Comparison of ENCODE assay signal across 9 mouse cellular contexts in genomic region chr6:127337398-127337871, GRCm38 (mm10).
DNase-seq lines count a peak whose midpoint lies in the region; ATAC-seq and TF ChIP-seq lines count a peak whose summit lies in the region.
"Had no signal": no experiment of that assay in that cellular context is flagged by ENCODE, and none has a peak within 500 bp of the region (broad histone marks: within the 10 kb centered on the region; RNA-seq: fewer than 3 reads in every experiment).

No protein-coding gene starts in this region.

- 42% methylated on average over 15 of the region's 15 CpGs for WGBS in liver, embryonic 11.5 days
- 53% methylated on average over 15 of the region's 15 CpGs for WGBS in liver, postnatal 0 days (ENCODE audit: insufficient replicate concordance)
- 10% methylated on average over 15 of the region's 15 CpGs for WGBS in embryonic facial prominence, embryonic 13.5 days
- 12% methylated on average over 15 of the region's 15 CpGs for WGBS in hindbrain, embryonic 12.5 days
- WGBS in midbrain, postnatal 0 days = 10% methylated on average over 15 of the region's 15 CpGs

- peak overlapping the region; percentile 49; the same call in 1 of the 2 replicates for H3K27ac ChIP-seq in liver, embryonic 11.5 days (ENCODE audit: low read depth, low read length)
- H3K27ac ChIP-seq in liver, postnatal 0 days (ENCODE audit: low read depth) = no peak overlapping the region
- peak overlapping the region; percentile 87 for H3K27ac ChIP-seq in embryonic facial prominence, embryonic 13.5 days
- peak overlapping the region; percentile 81 for H3K27ac ChIP-seq in hindbrain, embryonic 12.5 days
- H3K27ac ChIP-seq in midbrain, postnatal 0 days (ENCODE audit: low read depth, low read length) = no peak overlapping the region

- TF ChIP-seq EP300 in liver, postnatal 0 days (IDR thresholded peaks at IDR 0.05; ENCODE audit: low read depth) = no peak

- no peak for DNase-seq in liver, embryonic 11.5 days (ENCODE audit: low spot score)
- DNase-seq in liver, postnatal 0 days = no peak
- DNase-seq in midbrain, postnatal 0 days (ENCODE audit: low spot score) = peak; percentile 37
- DNase-seq in layer of hippocampus, postnatal 25 days (ENCODE audit: extremely low spot score in 1 of 2, low spot score in 1 of 2) = no peak
- DNase-seq in frontal cortex, postnatal 14 days (ENCODE audit: low spot score in 2 of 2) = no peak
- DNase-seq in ovary, postnatal 10 days (ENCODE audit: low spot score) = no peak

- no peak for ATAC-seq in liver, embryonic 11.5 days (replicated peaks; ENCODE audit: low FRiP score)
- ATAC-seq in liver, postnatal 0 days = no peak
- no peak for ATAC-seq in embryonic facial prominence, embryonic 13.5 days (ENCODE audit: insufficient number of reproducible peaks, insufficient read depth, low FRiP score, low TSS enrichment, low read depth)
- no peak for ATAC-seq in hindbrain, embryonic 12.5 days (ENCODE audit: low FRiP score)
- no peak for ATAC-seq in midbrain, postnatal 0 days (ENCODE audit: low FRiP score)

- peaks cover 26% of the 10 kb centered on the region for H3K4me1 ChIP-seq in liver, embryonic 11.5 days (replicated peaks; ENCODE audit: control insufficient read depth, insufficient read depth, low read length)
- peaks cover 12% of the 10 kb centered on the region for H3K4me1 ChIP-seq in liver, postnatal 0 days (ENCODE audit: insufficient read depth)
- H3K4me1 ChIP-seq in embryonic facial prominence, embryonic 13.5 days = peaks cover 46% of the 10 kb centered on the region
- H3K4me1 ChIP-seq in hindbrain, embryonic 12.5 days = peaks cover 39% of the 10 kb centered on the region
- peaks cover 4% of the 10 kb centered on the region; the same call in 1 of the 2 replicates for H3K4me1 ChIP-seq in midbrain, postnatal 0 days (ENCODE audit: insufficient read depth, low read length)

- no peaks in the 10 kb centered on the region for H3K27me3 ChIP-seq in liver, embryonic 11.5 days (replicated peaks; ENCODE audit: control insufficient read depth, insufficient read depth, low read length)
- no peaks in the 10 kb centered on the region for H3K27me3 ChIP-seq in liver, postnatal 0 days (ENCODE audit: insufficient read depth, low read length)
- no peaks in the 10 kb centered on the region for H3K27me3 ChIP-seq in embryonic facial prominence, embryonic 13.5 days
- H3K27me3 ChIP-seq in hindbrain, embryonic 12.5 days = 0 out of 2 replicates have a peak, but pooled peaks cover 9% of the 10 kb centered on the region
- no peaks in the 10 kb centered on the region for H3K27me3 ChIP-seq in midbrain, postnatal 0 days (ENCODE audit: insufficient read depth, low read length)

- no peak for TF ChIP-seq CTCF in liver, postnatal 0 days (IDR thresholded peaks at IDR 0.05; ENCODE audit: low read depth)
- no peak for TF ChIP-seq CTCF in midbrain, postnatal 0 days (IDR thresholded peaks at IDR 0.05)

- H3K4me3 ChIP-seq in liver, embryonic 11.5 days (ENCODE audit: low read depth, low read length) = no peak overlapping the region
- H3K4me3 ChIP-seq in liver, postnatal 0 days (ENCODE audit: low read depth, low read length) = no peak overlapping the region
- no peak overlapping the region for H3K4me3 ChIP-seq in embryonic facial prominence, embryonic 13.5 days
- no peak overlapping the region for H3K4me3 ChIP-seq in hindbrain, embryonic 12.5 days
- H3K4me3 ChIP-seq in midbrain, postnatal 0 days (ENCODE audit: low read depth, low read length) = no peak overlapping the region
- H3K4me3 ChIP-seq: erythroblast, embryonic 14.5 days had no signal

- H3K9ac ChIP-seq in liver, embryonic 11.5 days (ENCODE audit: low read depth, low read length) = no peak overlapping the region
- H3K9ac ChIP-seq in liver, postnatal 0 days (replicated peaks) = no peak overlapping the region
- peak overlapping the region; percentile 49 for H3K9ac ChIP-seq in embryonic facial prominence, embryonic 13.5 days
- no peak overlapping the region for H3K9ac ChIP-seq in hindbrain, embryonic 12.5 days
- no peak overlapping the region for H3K9ac ChIP-seq in midbrain, postnatal 0 days (replicated peaks; ENCODE audit: low read length, poor library complexity, severe bottlenecking)

- H3K4me2 ChIP-seq in liver, embryonic 11.5 days = no peak overlapping the region
- H3K4me2 ChIP-seq in liver, postnatal 0 days (ENCODE audit: low read depth, low read length) = no peak overlapping the region
- peak overlapping the region; percentile 33 for H3K4me2 ChIP-seq in embryonic facial prominence, embryonic 13.5 days
- peak overlapping the region; percentile 32 for H3K4me2 ChIP-seq in hindbrain, embryonic 12.5 days (replicated peaks)
- H3K4me2 ChIP-seq in midbrain, postnatal 0 days (ENCODE audit: low read depth, low read length, poor library complexity, severe bottlenecking) = no peak overlapping the region

- no peaks in the 10 kb centered on the region for H3K36me3 ChIP-seq in liver, embryonic 11.5 days (ENCODE audit: control insufficient read depth, insufficient read depth, low read length)
- H3K36me3 ChIP-seq in liver, postnatal 0 days (replicated peaks; ENCODE audit: insufficient read depth, low read length) = no peaks in the 10 kb centered on the region
- no peaks in the 10 kb centered on the region for H3K36me3 ChIP-seq in embryonic facial prominence, embryonic 13.5 days
- H3K36me3 ChIP-seq in hindbrain, embryonic 12.5 days = no peaks in the 10 kb centered on the region
- H3K36me3 ChIP-seq in midbrain, postnatal 0 days (ENCODE audit: insufficient read depth, low read length) = no peaks in the 10 kb centered on the region

- no peaks in the 10 kb centered on the region for H3K9me3 ChIP-seq in liver, embryonic 11.5 days (ENCODE audit: control insufficient read depth, low read length)
- H3K9me3 ChIP-seq in liver, postnatal 0 days (ENCODE audit: low read length) = no peaks in the 10 kb centered on the region
- no peaks in the 10 kb centered on the region for H3K9me3 ChIP-seq in embryonic facial prominence, embryonic 13.5 days
- H3K9me3 ChIP-seq in hindbrain, embryonic 12.5 days (replicated peaks) = no peaks in the 10 kb centered on the region
- H3K9me3 ChIP-seq in midbrain, postnatal 0 days (ENCODE audit: low read length) = no peaks in the 10 kb centered on the region

Comparison
In these comparisons a context has a peak if more than half of its experiments do, and no peak if none do; other contexts are left out.
1. H3K27ac ChIP-seq: peak in liver, embryonic 11.5 days (single experiment), embryonic facial prominence, embryonic 13.5 days (single experiment) and hindbrain, embryonic 12.5 days (single experiment); none in liver, postnatal 0 days (single experiment) and midbrain, postnatal 0 days (single experiment).
2. H3K4me2 ChIP-seq: peak in embryonic facial prominence, embryonic 13.5 days (single experiment) and hindbrain, embryonic 12.5 days (single experiment); none in liver, embryonic 11.5 days (single experiment), liver, postnatal 0 days (single experiment) and midbrain, postnatal 0 days (single experiment).